Mouse (Mus musculus): Measurements from ENCODE around the gene Fam53b.

GRCm38 (mm10) chr7:132781850-132782249, 31.8 kb downstream of the Fam53b start:
- TF ChIP-seq EP300 (IDR thresholded peaks at IDR 0.05; ENCODE audit: insufficient read depth, low read depth, low read length) (no peak), CTCF (IDR thresholded peaks at IDR 0.05; ENCODE audit: low read depth, low read length) (no peak), POLR2A (IDR thresholded peaks at IDR 0.05; ENCODE audit: insufficient read depth, low read length) (no peak)

Measured in ES-Bruce4 (cell line).